Mouse (Mus musculus): ENCODE results near the gene Unc13d. TPM values are rescaled to one million over a fixed set of nuclear protein-coding genes. Genes with fewer than 3 reads are reported as not detected.

Gene Unc13d
- polyA plus RNA-seq, 1 experiment from 2014 or later = 44.8 TPM

DNA sequence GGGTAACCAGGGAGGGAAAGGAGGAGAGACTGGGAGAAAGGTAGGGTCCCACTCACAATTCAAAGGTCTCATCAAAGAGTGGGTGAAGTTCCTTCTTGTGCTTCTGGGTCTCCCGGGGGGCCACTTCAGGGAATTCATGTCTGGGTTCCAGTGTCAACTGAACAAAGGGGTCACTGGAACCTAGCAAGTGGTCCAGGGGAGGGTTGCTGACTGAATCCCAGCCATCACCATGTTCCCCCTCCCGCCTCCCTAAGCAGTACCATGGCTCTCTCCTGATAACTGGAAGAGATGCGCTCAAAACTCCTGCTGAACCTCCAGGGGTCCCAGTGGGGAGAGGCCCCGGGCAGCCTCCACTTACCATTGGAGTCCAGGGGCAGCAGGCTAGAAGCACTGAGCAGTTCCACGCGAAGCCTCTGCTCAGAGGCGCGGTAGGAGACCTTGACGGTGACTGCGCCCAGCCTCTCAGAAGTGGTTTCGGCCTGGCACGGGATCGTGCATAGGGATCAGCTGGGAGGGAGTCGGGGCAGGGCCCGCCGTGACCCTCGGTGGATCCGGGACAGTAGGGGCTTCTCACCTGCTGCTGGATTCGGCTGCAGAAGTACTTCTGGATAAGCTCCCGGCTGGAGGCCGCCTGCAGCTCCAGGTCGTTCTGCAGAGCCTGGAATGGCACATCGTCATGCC lies 13.4 kb downstream of the Unc13d start:
- no peak overlapping the region for H3K27ac ChIP-seq (ENCODE audit: low read depth, low read length)
- no peaks in the 10 kb centered on the region for H3K4me1 ChIP-seq (replicated peaks; ENCODE audit: control insufficient read depth, insufficient read depth, low read length)
- WGBS = 70% methylated on average over 23 of the region's 23 CpGs
- no peak overlapping the region for H3K4me2 ChIP-seq
- H3K36me3 ChIP-seq (ENCODE audit: control insufficient read depth, insufficient read depth, low read length) = peaks cover 25% of the 10 kb centered on the region
- no peaks in the 10 kb centered on the region for H3K27me3 ChIP-seq (replicated peaks; ENCODE audit: control insufficient read depth, insufficient read depth, low read length)
- no peak overlapping the region for H3K9ac ChIP-seq (ENCODE audit: low read depth, low read length)
- DNase-seq (ENCODE audit: low spot score) (no peak), ATAC-seq (replicated peaks; ENCODE audit: low FRiP score) (no peak)
- H3K9me3 ChIP-seq (ENCODE audit: control insufficient read depth, low read length) = no peaks in the 10 kb centered on the region
- no peak overlapping the region for H3K4me3 ChIP-seq (ENCODE audit: low read depth, low read length)

DNA sequence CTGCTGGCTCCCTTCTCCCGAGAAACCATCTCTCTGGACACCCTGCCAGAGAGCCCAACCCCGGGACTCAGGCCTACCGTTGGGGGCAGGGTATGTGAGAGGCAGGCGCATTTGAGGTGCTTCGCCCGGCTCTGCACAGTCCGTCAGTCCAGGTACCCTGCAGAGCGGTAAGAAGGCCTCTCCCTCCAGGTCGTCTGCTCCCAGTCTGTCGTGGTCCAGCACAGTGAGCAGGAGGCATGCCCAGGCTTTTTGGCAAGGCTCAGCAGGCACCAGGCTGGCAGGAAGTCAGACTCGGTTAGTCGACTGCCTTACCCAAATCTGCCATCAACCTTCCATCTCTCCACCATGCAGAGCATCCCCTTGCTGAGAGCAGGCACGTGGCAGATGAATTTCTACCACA lies 14.2 kb downstream of the Unc13d start:
- no peak overlapping the region for H3K27ac ChIP-seq (ENCODE audit: low read depth, low read length)
- H3K4me2 ChIP-seq = no peak overlapping the region
- 78% methylated on average over 13 of the region's 13 CpGs for WGBS
- peaks cover 32% of the 10 kb centered on the region for H3K36me3 ChIP-seq (ENCODE audit: control insufficient read depth, insufficient read depth, low read length)
- ATAC-seq (replicated peaks; ENCODE audit: low FRiP score) (no peak), DNase-seq (ENCODE audit: low spot score) (no peak)
- H3K9ac ChIP-seq (ENCODE audit: low read depth, low read length) = no peak overlapping the region
- peaks cover 1% of the 10 kb centered on the region; the same call in 1 of the 2 replicates for H3K4me1 ChIP-seq (replicated peaks; ENCODE audit: control insufficient read depth, insufficient read depth, low read length)
- H3K27me3 ChIP-seq (replicated peaks; ENCODE audit: control insufficient read depth, insufficient read depth, low read length) = no peaks in the 10 kb centered on the region
- no peak overlapping the region for H3K4me3 ChIP-seq (ENCODE audit: low read depth, low read length)
- H3K9me3 ChIP-seq (ENCODE audit: control insufficient read depth, low read length) = no peaks in the 10 kb centered on the region

DNA sequence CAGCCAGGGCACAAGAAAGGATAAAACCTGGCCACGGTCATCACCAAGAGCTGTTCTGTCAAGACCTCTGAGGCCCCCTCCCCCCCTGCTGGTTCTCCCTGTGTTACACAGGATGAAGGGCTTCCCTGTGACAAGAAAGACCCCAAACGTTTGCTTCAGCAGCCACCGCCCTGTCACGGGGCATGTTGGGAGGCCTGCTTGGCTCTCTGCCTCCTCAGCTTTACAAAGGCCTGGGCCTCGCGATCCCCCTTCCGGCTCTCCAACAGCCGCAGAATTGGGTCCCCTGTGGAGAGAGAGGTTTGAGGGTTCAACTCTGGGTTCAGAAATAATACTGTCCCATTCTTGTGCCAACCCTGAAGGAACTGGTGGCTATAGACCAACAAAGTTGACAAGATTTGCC lies 15.2 kb downstream of the Unc13d start:
- H3K4me1 ChIP-seq (replicated peaks; ENCODE audit: control insufficient read depth, insufficient read depth, low read length) = peaks cover 11% of the 10 kb centered on the region
- H3K4me2 ChIP-seq = no peak overlapping the region
- no peaks in the 10 kb centered on the region for H3K27me3 ChIP-seq (replicated peaks; ENCODE audit: control insufficient read depth, insufficient read depth, low read length)
- 75% methylated on average over 8 of the region's 8 CpGs for WGBS
- H3K9ac ChIP-seq (ENCODE audit: low read depth, low read length) = no peak overlapping the region
- H3K4me3 ChIP-seq (ENCODE audit: low read depth, low read length) = no peak overlapping the region
- no peak overlapping the region for H3K27ac ChIP-seq (ENCODE audit: low read depth, low read length)
- no peaks in the 10 kb centered on the region for H3K9me3 ChIP-seq (ENCODE audit: control insufficient read depth, low read length)
- peaks cover 40% of the 10 kb centered on the region for H3K36me3 ChIP-seq (ENCODE audit: control insufficient read depth, insufficient read depth, low read length)
- ATAC-seq (replicated peaks; ENCODE audit: low FRiP score) = no peak
- no peak for DNase-seq (ENCODE audit: low spot score)

DNA sequence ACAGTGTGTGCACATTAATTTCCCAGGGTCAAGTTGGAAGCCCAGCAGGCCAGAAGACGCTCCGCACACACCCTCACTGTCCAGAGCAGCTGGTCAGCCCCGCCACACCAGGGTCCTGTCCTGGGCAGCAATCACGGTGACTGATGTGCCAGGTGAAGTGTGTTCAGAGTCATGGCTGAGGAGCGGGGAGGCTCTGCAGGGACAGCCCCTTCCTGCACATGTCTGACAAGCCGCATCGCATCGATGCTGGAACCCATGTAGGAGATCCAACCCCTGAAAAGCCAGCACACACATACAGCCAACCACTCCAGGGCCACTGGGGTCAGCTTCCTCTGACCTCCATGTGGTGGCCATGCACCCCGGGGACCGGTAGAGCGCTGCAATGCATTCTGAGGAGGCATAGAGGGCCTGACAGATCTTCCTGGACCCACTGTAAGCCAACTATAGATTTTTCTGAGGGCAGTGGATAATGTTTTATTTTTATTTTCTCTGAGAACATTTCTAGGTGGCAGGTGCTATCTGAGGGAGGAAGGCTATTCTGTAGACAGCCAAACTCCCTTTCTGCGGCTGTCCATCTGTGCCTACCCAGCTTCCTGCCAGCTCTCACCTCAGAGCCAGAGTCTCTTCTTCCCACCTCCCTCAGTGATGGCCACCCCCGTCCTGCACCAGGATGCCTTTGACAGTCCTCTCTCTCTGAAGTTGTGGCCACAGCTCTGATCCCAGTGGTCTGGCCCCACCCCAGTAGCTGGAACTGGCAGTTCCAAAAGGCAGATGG lies 15.9 kb downstream of the Unc13d start:
- peaks cover 18% of the 10 kb centered on the region for H3K4me1 ChIP-seq (replicated peaks; ENCODE audit: control insufficient read depth, insufficient read depth, low read length)
- 84% methylated on average over 13 of the region's 13 CpGs for WGBS
- no peak overlapping the region for H3K27ac ChIP-seq (ENCODE audit: low read depth, low read length)
- H3K27me3 ChIP-seq (replicated peaks; ENCODE audit: control insufficient read depth, insufficient read depth, low read length) = no peaks in the 10 kb centered on the region
- no peak overlapping the region for H3K4me2 ChIP-seq
- peaks cover 45% of the 10 kb centered on the region for H3K36me3 ChIP-seq (ENCODE audit: control insufficient read depth, insufficient read depth, low read length)
- H3K9me3 ChIP-seq (ENCODE audit: control insufficient read depth, low read length) = no peaks in the 10 kb centered on the region
- DNase-seq (ENCODE audit: low spot score) = no peak
- ATAC-seq (replicated peaks; ENCODE audit: low FRiP score) = no peak
- H3K9ac ChIP-seq (ENCODE audit: low read depth, low read length) = no peak overlapping the region
- H3K4me3 ChIP-seq (ENCODE audit: low read depth, low read length) = no peak overlapping the region

DNA sequence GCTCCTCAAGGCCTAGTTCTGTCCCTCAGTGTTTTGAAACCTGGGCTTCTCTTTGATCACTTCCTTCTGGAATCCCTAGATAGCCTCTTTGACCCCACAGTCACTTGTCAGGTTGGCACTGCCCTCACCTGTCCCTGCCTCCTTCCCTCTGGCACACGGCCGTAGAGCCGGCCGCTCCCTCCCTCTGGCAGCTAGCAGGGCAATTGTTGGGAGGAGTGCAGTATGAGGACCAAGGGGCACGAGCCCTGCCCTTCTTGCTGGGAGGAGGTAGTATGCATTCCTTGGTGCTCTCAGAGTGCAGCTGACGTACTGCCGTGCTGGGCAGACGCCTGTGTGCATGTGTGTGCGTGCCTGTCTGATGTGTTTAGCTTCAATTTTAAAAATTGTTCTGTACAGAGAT lies 17.2 kb downstream of the Unc13d start:
- Histone ChIP-seq H3K27me3 (replicated peaks; ENCODE audit: control insufficient read depth, insufficient read depth, low read length) (no peaks in the 10 kb centered on the region), H3K9me3 (ENCODE audit: control insufficient read depth, low read length) (no peaks in the 10 kb centered on the region), H3K9ac (ENCODE audit: low read depth, low read length) (no peak overlapping the region), H3K36me3 (ENCODE audit: control insufficient read depth, insufficient read depth, low read length) (peaks cover 56% of the 10 kb centered on the region), H3K4me1 (replicated peaks; ENCODE audit: control insufficient read depth, insufficient read depth, low read length) (peaks cover 29% of the 10 kb centered on the region), H3K27ac (ENCODE audit: low read depth, low read length) (no peak overlapping the region), H3K4me2 (no peak overlapping the region), H3K4me3 (ENCODE audit: low read depth, low read length) (no peak overlapping the region)
- 86% methylated on average over 9 of the region's 9 CpGs for WGBS
- DNase-seq (ENCODE audit: low spot score) = no peak
- ATAC-seq (replicated peaks; ENCODE audit: low FRiP score) = no peak

DNA sequence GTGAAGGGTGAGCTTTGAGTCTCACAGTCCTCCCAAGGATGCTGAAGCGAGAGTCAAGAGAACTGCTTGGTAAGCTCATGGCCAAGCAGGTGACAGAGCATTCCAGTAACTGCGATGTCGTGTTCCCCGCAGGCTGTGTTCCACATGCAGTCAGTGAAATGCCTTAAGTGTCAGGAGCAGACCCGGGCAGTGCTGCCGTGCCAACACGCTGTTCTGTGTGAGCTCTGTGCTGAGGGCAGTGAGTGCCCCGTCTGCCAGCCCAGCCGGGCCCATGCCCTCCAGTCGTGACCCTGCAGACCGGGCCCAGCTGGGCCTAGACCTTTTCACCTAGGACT lies 18.1 kb downstream of the Unc13d start:
- no peak overlapping the region for H3K4me2 ChIP-seq
- H3K9me3 ChIP-seq (ENCODE audit: control insufficient read depth, low read length) = no peaks in the 10 kb centered on the region
- H3K4me1 ChIP-seq (replicated peaks; ENCODE audit: control insufficient read depth, insufficient read depth, low read length) = peaks cover 29% of the 10 kb centered on the region
- ATAC-seq (replicated peaks; ENCODE audit: low FRiP score) (no peak), DNase-seq (ENCODE audit: low spot score) (no peak)
- 94% methylated on average over 11 of the region's 11 CpGs for WGBS
- H3K27ac ChIP-seq (ENCODE audit: low read depth, low read length) = no peak overlapping the region
- H3K36me3 ChIP-seq (ENCODE audit: control insufficient read depth, insufficient read depth, low read length) = peaks cover 63% of the 10 kb centered on the region
- H3K9ac ChIP-seq (ENCODE audit: low read depth, low read length) = no peak overlapping the region
- H3K27me3 ChIP-seq (replicated peaks; ENCODE audit: control insufficient read depth, insufficient read depth, low read length) = no peaks in the 10 kb centered on the region
- H3K4me3 ChIP-seq (ENCODE audit: low read depth, low read length) = no peak overlapping the region

DNA sequence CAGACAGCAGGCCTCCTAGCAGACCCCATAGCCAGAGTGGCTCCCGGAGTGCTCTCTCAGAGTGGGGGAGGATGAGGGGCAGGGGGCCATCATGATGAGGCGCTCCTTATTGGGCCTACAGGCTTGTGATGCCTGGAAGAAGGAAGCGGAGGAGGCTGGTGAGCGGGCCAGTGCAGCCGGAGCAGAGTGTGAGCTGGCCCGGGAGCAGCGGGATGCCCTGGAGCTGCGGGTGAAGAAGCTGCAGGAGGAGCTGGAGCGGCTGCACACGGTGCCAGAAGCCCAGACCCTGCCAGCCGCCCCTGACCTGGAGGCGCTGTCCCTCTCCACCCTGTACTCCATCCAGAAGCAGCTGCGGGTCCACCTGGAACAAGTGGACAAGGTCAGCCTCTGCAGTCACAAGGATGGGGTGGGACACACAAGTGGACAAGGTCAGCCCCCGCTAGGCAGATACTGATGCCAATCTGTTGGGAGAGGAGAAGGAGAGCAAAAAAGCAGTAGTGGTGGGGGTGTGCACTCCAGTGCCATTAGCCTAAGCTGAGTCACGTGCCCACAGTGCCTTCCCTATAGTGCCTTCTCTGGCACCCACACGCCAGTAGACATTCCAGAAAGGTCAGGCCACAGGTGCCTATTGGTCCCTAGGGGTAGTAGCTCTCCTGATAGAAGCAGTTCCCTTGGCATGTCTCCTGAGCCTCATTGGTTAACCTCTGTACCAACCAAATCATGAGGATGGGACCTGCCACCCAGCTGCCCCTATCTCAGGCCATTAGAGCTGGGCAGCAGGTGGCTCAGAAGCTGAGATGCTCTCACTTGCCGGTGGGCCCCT lies 18.7 kb downstream of the Unc13d start:
- Histone ChIP-seq H3K9ac (ENCODE audit: low read depth, low read length) (no peak overlapping the region), H3K27me3 (replicated peaks; ENCODE audit: control insufficient read depth, insufficient read depth, low read length) (no peaks in the 10 kb centered on the region), H3K9me3 (ENCODE audit: control insufficient read depth, low read length) (no peaks in the 10 kb centered on the region), H3K27ac (ENCODE audit: low read depth, low read length) (no peak overlapping the region; the same call in 1 of the 2 replicates), H3K4me3 (ENCODE audit: low read depth, low read length) (no peak overlapping the region), H3K4me1 (replicated peaks; ENCODE audit: control insufficient read depth, insufficient read depth, low read length) (peaks cover 29% of the 10 kb centered on the region), H3K4me2 (no peak overlapping the region), H3K36me3 (ENCODE audit: control insufficient read depth, insufficient read depth, low read length) (peaks cover 65% of the 10 kb centered on the region)
- ATAC-seq (replicated peaks; ENCODE audit: low FRiP score) (no peak), DNase-seq (ENCODE audit: low spot score) (no peak)
- WGBS = 91% methylated on average over 17 of the region's 17 CpGs

DNA sequence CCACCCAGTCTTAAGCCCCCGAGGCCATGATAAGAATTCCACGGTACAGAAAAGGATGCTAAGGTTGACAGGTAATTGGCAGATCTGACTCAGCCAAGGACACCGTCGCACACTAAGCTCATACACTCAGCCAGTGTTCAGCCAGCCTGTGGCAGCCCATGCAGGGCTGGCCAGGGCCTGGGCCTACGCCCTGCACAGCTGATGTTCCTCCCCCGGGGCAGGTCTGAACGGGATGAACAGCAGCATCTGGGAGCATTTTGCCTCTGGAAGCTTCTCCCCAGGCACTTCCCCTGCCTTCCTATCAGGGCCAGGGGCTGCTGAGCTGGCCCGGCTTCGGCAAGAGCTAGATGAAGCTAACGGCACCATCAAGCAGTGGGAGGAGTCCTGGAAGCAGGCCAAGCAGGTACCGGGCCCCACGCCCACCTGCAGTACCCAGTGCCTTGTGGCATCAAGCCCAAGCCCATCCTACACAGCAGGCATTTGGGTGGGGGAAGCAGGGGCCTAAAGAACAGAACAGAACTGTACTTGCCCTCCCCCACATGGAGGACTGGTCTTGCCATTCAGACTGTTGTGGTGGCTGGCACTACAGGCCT lies 19.6 kb downstream of the Unc13d start:
- H3K4me2 ChIP-seq = peak overlapping the region; percentile 12; the same call in 1 of the 2 replicates
- H3K9me3 ChIP-seq (ENCODE audit: control insufficient read depth, low read length) = no peaks in the 10 kb centered on the region
- peaks cover 35% of the 10 kb centered on the region for H3K4me1 ChIP-seq (replicated peaks; ENCODE audit: control insufficient read depth, insufficient read depth, low read length)
- peak overlapping the region; percentile 82; the same call in 1 of the 2 replicates for H3K27ac ChIP-seq (ENCODE audit: low read depth, low read length)
- peaks cover 69% of the 10 kb centered on the region for H3K36me3 ChIP-seq (ENCODE audit: control insufficient read depth, insufficient read depth, low read length)
- ATAC-seq (replicated peaks; ENCODE audit: low FRiP score) = no peak
- H3K9ac ChIP-seq (ENCODE audit: low read depth, low read length) = peak overlapping the region; percentile 39; the same call in 1 of the 2 replicates
- H3K4me3 ChIP-seq (ENCODE audit: low read depth, low read length) = no peak overlapping the region
- H3K27me3 ChIP-seq (replicated peaks; ENCODE audit: control insufficient read depth, insufficient read depth, low read length) = no peaks in the 10 kb centered on the region
- WGBS = 77% methylated on average over 12 of the region's 12 CpGs
- DNase-seq (ENCODE audit: low spot score) = no peak

All from liver, embryonic 11.5 days (tissue).